Mouse (Mus musculus): ENCODE results near the gene Hdac9. TPM values are rescaled to one million over a fixed set of nuclear protein-coding genes. Genes with fewer than 3 reads are reported as not detected.

Hdac9 gene
- polyA plus RNA-seq, 1 experiment from 2014 or later = 7.6 TPM

DNA sequence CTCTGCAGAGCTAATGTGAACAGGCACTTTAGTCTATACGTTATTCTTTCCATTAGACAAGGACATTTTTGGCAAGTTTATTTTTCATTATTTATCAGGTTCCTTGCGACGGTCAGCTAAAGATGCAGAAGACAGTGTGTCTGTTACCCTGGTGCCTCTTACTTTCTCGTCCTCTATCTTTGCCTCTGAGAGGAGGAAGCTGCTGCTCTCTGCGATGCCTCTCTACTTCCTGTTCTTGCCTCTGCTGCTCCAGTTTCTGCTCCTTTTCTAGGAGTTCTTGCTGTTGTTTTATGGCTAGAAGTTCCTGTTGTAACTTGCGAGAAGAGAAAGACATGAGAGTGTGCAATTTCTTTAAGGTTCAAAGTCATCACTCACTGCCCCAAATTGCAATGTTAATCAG is 484.0 kb downstream of the Hdac9 start:
- H3K9ac ChIP-seq = no peak overlapping the region
- H3K4me2 ChIP-seq = no peak overlapping the region
- ATAC-seq (ENCODE audit: insufficient read depth) = no peak
- no peak overlapping the region for H3K27ac ChIP-seq (ENCODE audit: low read depth)
- no peaks in the 10 kb centered on the region for H3K4me1 ChIP-seq (ENCODE audit: insufficient read depth)
- DNase-seq = no peak
- 49% methylated on average over 6 of the region's 6 CpGs for WGBS
- H3K9me3 ChIP-seq (ENCODE audit: low read depth, low read length) = no peaks in the 10 kb centered on the region
- no peak for TF ChIP-seq CTCF (IDR thresholded peaks at IDR 0.05; ENCODE audit: low read depth)
- H3K4me3 ChIP-seq (ENCODE audit: low read depth, low read length) = no peak overlapping the region
- H3K36me3 ChIP-seq (ENCODE audit: insufficient read depth) = no peaks in the 10 kb centered on the region
- H3K27me3 ChIP-seq (ENCODE audit: insufficient read depth, low read length) = no peaks in the 10 kb centered on the region

DNA sequence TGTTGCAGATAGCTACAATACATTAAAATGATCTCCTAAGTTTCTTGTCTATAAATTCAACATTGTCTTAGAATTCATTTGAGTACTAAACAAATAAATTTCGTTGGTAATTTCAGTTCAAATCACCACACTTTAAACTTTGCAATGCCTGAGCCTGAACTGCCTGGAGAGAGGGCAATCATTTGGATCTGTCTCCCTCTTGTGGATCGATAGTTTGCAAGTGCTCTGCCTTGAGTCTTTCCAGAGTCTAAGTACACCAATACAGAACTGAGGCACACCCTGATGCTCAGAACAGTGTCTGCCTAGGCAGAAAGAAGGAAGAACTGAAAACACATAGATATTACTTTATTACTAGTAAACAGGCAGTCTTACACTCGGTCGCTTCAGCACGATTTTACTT is 484.4 kb downstream of the Hdac9 start:
- H3K9ac ChIP-seq = no peak overlapping the region
- H3K27ac ChIP-seq (ENCODE audit: low read depth) = no peak overlapping the region
- ATAC-seq (ENCODE audit: insufficient read depth) (no peak), DNase-seq (peak; percentile 76)
- TF ChIP-seq CTCF (IDR thresholded peaks at IDR 0.05; ENCODE audit: low read depth) = peak; percentile 74
- H3K4me1 ChIP-seq (ENCODE audit: insufficient read depth) = no peaks in the 10 kb centered on the region
- no peaks in the 10 kb centered on the region for H3K9me3 ChIP-seq (ENCODE audit: low read depth, low read length)
- H3K4me2 ChIP-seq = no peak overlapping the region
- 45% methylated on average over 5 of the region's 5 CpGs for WGBS
- H3K27me3 ChIP-seq (ENCODE audit: insufficient read depth, low read length) = no peaks in the 10 kb centered on the region
- H3K4me3 ChIP-seq (ENCODE audit: low read depth, low read length) = no peak overlapping the region
- H3K36me3 ChIP-seq (ENCODE audit: insufficient read depth) = no peaks in the 10 kb centered on the region

DNA sequence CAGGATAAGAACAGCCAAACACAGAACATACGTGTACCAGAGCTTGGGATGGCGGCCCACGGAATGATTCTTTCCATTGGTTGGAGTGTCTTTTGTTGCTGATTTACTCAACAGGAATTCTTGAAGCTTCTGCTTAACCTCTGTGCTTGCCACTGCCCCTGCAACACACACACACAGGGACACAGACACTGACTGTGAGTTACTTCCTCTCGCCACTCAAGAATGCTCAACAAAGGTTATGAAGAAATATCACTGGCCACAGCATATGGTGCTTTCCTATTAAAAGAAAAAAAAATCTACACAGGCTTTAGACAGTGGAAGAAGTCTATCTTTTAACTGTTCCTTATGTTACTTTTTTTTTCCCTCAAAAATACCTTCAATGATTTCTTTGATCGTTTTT is 485.1 kb downstream of the Hdac9 start:
- Histone ChIP-seq H3K27ac (ENCODE audit: low read depth) (no peak overlapping the region), H3K9ac (no peak overlapping the region), H3K9me3 (ENCODE audit: low read depth, low read length) (no peaks in the 10 kb centered on the region), H3K4me2 (no peak overlapping the region), H3K4me1 (ENCODE audit: insufficient read depth) (no peaks in the 10 kb centered on the region), H3K4me3 (ENCODE audit: low read depth, low read length) (no peak overlapping the region), H3K27me3 (ENCODE audit: insufficient read depth, low read length) (no peaks in the 10 kb centered on the region), H3K36me3 (ENCODE audit: insufficient read depth) (no peaks in the 10 kb centered on the region)
- 78% methylated on average over 5 of the region's 5 CpGs for WGBS
- DNase-seq (no peak), ATAC-seq (ENCODE audit: insufficient read depth) (no peak)
- no peak for TF ChIP-seq CTCF (IDR thresholded peaks at IDR 0.05; ENCODE audit: low read depth)

DNA sequence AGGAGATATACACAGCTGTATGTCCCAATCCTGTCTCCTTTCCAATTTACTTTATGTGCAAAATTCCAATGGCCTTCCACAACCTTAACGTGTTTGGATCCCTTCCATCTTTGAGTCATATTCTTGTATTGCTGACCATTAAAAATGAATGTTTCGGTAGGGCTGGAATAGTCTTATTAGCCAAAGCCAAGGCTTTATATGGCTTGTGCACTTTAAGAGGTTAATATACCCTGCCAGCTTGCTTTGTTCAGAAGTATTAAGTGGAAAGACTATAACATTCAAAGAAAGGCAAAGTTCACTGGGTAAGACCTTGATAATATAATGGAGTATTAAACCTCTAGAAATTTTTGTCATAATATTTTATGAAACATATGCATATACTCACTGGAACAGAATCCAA is 491.4 kb downstream of the Hdac9 start:
- H3K4me2 ChIP-seq = no peak overlapping the region
- H3K9ac ChIP-seq = no peak overlapping the region
- no peaks in the 10 kb centered on the region for H3K36me3 ChIP-seq (ENCODE audit: insufficient read depth)
- H3K9me3 ChIP-seq (ENCODE audit: low read depth, low read length) = no peaks in the 10 kb centered on the region
- no peak overlapping the region for H3K27ac ChIP-seq (ENCODE audit: low read depth)
- no peak overlapping the region for H3K4me3 ChIP-seq (ENCODE audit: low read depth, low read length)
- 72% methylated on average over 2 of the region's 2 CpGs for WGBS
- DNase-seq (no peak), ATAC-seq (ENCODE audit: insufficient read depth) (no peak)
- no peaks in the 10 kb centered on the region for H3K27me3 ChIP-seq (ENCODE audit: insufficient read depth, low read length)
- no peaks in the 10 kb centered on the region for H3K4me1 ChIP-seq (ENCODE audit: insufficient read depth)
- TF ChIP-seq CTCF (IDR thresholded peaks at IDR 0.05; ENCODE audit: low read depth) = no peak

DNA sequence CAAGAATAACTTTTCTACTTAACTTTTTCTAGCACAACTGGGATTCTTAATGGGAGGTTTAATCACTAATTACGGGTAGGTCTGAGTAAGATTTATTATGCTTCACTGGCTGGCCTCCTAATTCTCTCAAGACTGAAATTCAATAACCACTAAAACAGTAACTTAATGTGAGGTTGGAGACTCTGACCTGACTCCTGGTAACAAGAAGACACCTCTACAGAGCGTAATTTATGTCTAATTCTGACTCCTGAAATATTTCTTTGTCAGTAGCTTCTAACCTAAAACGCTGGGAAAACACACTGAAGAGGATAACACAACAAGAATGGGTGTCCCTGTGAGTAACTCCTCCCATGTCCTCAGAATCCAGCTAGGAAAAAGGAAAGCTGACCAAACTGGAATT is 508.8 kb downstream of the Hdac9 start:
- Histone ChIP-seq H3K27ac (ENCODE audit: low read depth) (no peak overlapping the region), H3K4me2 (no peak overlapping the region), H3K4me1 (ENCODE audit: insufficient read depth) (no peaks in the 10 kb centered on the region), H3K27me3 (ENCODE audit: insufficient read depth, low read length) (no peaks in the 10 kb centered on the region), H3K36me3 (ENCODE audit: insufficient read depth) (no peaks in the 10 kb centered on the region), H3K9me3 (ENCODE audit: low read depth, low read length) (no peaks in the 10 kb centered on the region), H3K4me3 (ENCODE audit: low read depth, low read length) (no peak overlapping the region), H3K9ac (no peak overlapping the region)
- DNase-seq = no peak
- no peak for TF ChIP-seq CTCF (IDR thresholded peaks at IDR 0.05; ENCODE audit: low read depth)
- no peak for ATAC-seq (ENCODE audit: insufficient read depth)
- WGBS = 65% methylated on average over 3 of the region's 3 CpGs

DNA sequence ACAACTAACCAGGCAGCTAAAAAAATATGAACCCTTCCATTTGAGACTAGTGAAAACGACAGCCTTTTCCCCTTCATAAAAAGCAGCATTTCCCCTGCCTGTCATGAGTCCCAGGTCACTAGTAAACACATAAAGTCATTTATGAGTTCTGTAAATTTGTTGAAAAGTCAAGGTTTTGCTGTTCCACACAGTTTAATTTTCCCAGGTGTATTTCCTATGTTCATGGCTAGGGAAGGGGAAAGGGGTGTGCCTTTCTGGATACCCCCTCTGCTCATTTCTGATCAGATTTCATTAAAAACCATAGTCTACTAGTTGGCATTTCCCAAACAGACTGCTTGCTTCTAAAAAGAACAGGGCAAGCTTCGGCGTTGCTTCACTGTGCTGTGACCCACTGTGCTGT is 509.8 kb downstream of the Hdac9 start:
- Histone ChIP-seq H3K4me1 (ENCODE audit: insufficient read depth) (no peaks in the 10 kb centered on the region), H3K27me3 (ENCODE audit: insufficient read depth, low read length) (no peaks in the 10 kb centered on the region), H3K4me3 (ENCODE audit: low read depth, low read length) (no peak overlapping the region), H3K9me3 (ENCODE audit: low read depth, low read length) (no peaks in the 10 kb centered on the region), H3K27ac (ENCODE audit: low read depth) (no peak overlapping the region), H3K4me2 (no peak overlapping the region), H3K9ac (no peak overlapping the region), H3K36me3 (ENCODE audit: insufficient read depth) (no peaks in the 10 kb centered on the region)
- 79% methylated on average over 3 of the region's 3 CpGs for WGBS
- no peak for TF ChIP-seq CTCF (IDR thresholded peaks at IDR 0.05; ENCODE audit: low read depth)
- DNase-seq (no peak), ATAC-seq (ENCODE audit: insufficient read depth) (no peak)

DNA sequence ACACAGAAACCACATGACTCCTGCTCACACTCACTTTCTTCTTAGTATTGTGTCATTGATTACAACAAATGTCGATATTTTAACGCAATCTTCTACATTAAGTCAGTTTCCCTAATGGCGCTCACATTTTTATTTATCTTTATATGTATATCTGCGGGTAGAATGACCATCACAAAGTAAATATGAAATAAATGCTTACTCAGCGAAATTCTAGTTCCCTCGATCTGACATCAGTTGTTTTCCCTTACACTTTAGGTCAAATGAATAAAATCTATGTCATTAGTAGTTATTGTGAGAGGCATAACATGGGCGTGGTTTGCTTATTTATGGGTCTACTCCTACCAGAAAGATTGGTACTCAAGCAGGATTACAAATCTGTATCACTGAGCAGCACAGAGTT is 514.8 kb downstream of the Hdac9 start:
- no peaks in the 10 kb centered on the region for H3K9me3 ChIP-seq (ENCODE audit: low read depth, low read length)
- H3K4me3 ChIP-seq (ENCODE audit: low read depth, low read length) = no peak overlapping the region
- H3K9ac ChIP-seq = no peak overlapping the region
- ATAC-seq (ENCODE audit: insufficient read depth) (no peak), DNase-seq (no peak)
- H3K4me1 ChIP-seq (ENCODE audit: insufficient read depth) = no peaks in the 10 kb centered on the region
- no peaks in the 10 kb centered on the region for H3K36me3 ChIP-seq (ENCODE audit: insufficient read depth)
- 90% methylated on average over 7 of the region's 7 CpGs for WGBS
- no peak overlapping the region for H3K4me2 ChIP-seq
- no peak overlapping the region for H3K27ac ChIP-seq (ENCODE audit: low read depth)
- TF ChIP-seq CTCF (IDR thresholded peaks at IDR 0.05; ENCODE audit: low read depth) = no peak
- no peaks in the 10 kb centered on the region for H3K27me3 ChIP-seq (ENCODE audit: insufficient read depth, low read length)

DNA sequence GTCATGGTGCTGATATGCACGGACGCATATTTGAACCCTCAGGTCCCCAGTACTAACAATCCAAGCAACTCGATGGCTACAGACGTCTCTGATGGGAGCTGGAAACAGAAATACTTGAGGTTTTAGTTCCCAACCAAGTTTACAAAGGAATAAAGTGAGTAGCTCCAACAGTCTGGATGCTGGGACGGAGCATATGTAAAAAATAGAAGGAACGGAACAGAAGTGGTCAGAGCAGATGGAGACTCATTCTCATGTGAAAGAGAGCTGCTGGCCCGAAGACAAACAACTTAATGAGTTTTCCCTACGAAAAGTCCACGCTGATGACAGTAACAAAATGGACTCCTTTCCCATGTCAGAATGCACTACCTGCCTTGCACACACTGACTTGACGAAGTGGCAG is 518.3 kb downstream of the Hdac9 start:
- Histone ChIP-seq H3K9ac (no peak overlapping the region), H3K27ac (ENCODE audit: low read depth) (no peak overlapping the region), H3K27me3 (ENCODE audit: insufficient read depth, low read length) (no peaks in the 10 kb centered on the region), H3K4me1 (ENCODE audit: insufficient read depth) (0 out of 2 replicates have a peak, but pooled peaks cover 3% of the 10 kb centered on the region), H3K9me3 (ENCODE audit: low read depth, low read length) (no peaks in the 10 kb centered on the region), H3K4me2 (no peak overlapping the region), H3K36me3 (ENCODE audit: insufficient read depth) (no peaks in the 10 kb centered on the region), H3K4me3 (ENCODE audit: low read depth, low read length) (no peak overlapping the region)
- TF ChIP-seq CTCF (IDR thresholded peaks at IDR 0.05; ENCODE audit: low read depth) = no peak
- 83% methylated on average over 10 of the region's 10 CpGs for WGBS
- DNase-seq (no peak), ATAC-seq (ENCODE audit: insufficient read depth) (no peak)

All from lung, embryonic 14.5 days (tissue).